In genomic region chr16:96855060-96855459, GRCm38 (mm10) we compare ENCODE assay signal across 23 mouse cellular contexts.
DNase-seq lines count a peak whose midpoint lies in the region; ATAC-seq and TF ChIP-seq lines count a peak whose summit lies in the region.
"Had no signal": no experiment of that assay in that cellular context is flagged by ENCODE, and none has a peak within 500 bp of the region (broad histone marks: within the 10 kb centered on the region; RNA-seq: fewer than 3 reads in every experiment).

No protein-coding gene starts in this region.

- H3K4me1 ChIP-seq in neural tube, embryonic 11.5 days (ENCODE audit: control insufficient read depth, insufficient read depth, low read length), result no peaks in the 10 kb centered on the region
- H3K4me1 ChIP-seq in hindbrain, postnatal 0 days (ENCODE audit: insufficient read depth, low read length), result 0 out of 2 replicates have a peak, but pooled peaks cover 4% of the 10 kb centered on the region
- peaks cover 8% of the 10 kb centered on the region; the same call in 1 of the 2 replicates for H3K4me1 ChIP-seq in neural tube, embryonic 13.5 days (replicated peaks)
- H3K4me1 ChIP-seq: embryonic facial prominence, embryonic 13.5 days; limb, embryonic 13.5 days; liver, embryonic 13.5 days; lung, embryonic 15.5 days had no signal

- no peak overlapping the region for H3K27ac ChIP-seq in neural tube, embryonic 11.5 days (ENCODE audit: low read depth, low read length)
- H3K27ac ChIP-seq in hindbrain, postnatal 0 days, result no peak overlapping the region
- H3K27ac ChIP-seq in neural tube, embryonic 13.5 days (replicated peaks), result no peak overlapping the region
- H3K27ac ChIP-seq: embryonic facial prominence, embryonic 13.5 days; heart, embryonic 10.5 days; limb, embryonic 13.5 days; liver, embryonic 13.5 days; lung, embryonic 15.5 days had no signal

- no peak overlapping the region for H3K9ac ChIP-seq in neural tube, embryonic 11.5 days (ENCODE audit: low read length)
- no peak overlapping the region for H3K9ac ChIP-seq in hindbrain, postnatal 0 days (replicated peaks; ENCODE audit: low read length)
- H3K9ac ChIP-seq in neural tube, embryonic 13.5 days, result no peak overlapping the region
- H3K9ac ChIP-seq: embryonic facial prominence, embryonic 13.5 days; limb, embryonic 13.5 days; liver, embryonic 13.5 days; lung, embryonic 15.5 days had no signal

- H3K36me3 ChIP-seq in neural tube, embryonic 11.5 days (ENCODE audit: control insufficient read depth, insufficient read depth, low read length), result no peaks in the 10 kb centered on the region
- H3K36me3 ChIP-seq in hindbrain, postnatal 0 days (ENCODE audit: insufficient read depth, low read length), result no peaks in the 10 kb centered on the region
- no peaks in the 10 kb centered on the region for H3K36me3 ChIP-seq in neural tube, embryonic 13.5 days
- H3K36me3 ChIP-seq: embryonic facial prominence, embryonic 13.5 days; heart, embryonic 10.5 days; limb, embryonic 13.5 days; liver, embryonic 13.5 days; lung, embryonic 15.5 days had no signal

- H3K27me3 ChIP-seq in neural tube, embryonic 11.5 days (ENCODE audit: control insufficient read depth, insufficient read depth, low read length), result no peaks in the 10 kb centered on the region
- no peaks in the 10 kb centered on the region for H3K27me3 ChIP-seq in hindbrain, postnatal 0 days (ENCODE audit: insufficient read depth, low read length)
- H3K27me3 ChIP-seq in neural tube, embryonic 13.5 days, result peaks cover 6% of the 10 kb centered on the region
- H3K27me3 ChIP-seq: embryonic facial prominence, embryonic 13.5 days; limb, embryonic 13.5 days; liver, embryonic 13.5 days; lung, embryonic 15.5 days had no signal

- no peak overlapping the region for H3K4me3 ChIP-seq in neural tube, embryonic 11.5 days (ENCODE audit: low read depth, low read length)
- no peak overlapping the region for H3K4me3 ChIP-seq in hindbrain, postnatal 0 days (ENCODE audit: low read length)
- H3K4me3 ChIP-seq in neural tube, embryonic 13.5 days, result no peak overlapping the region
- H3K4me3 ChIP-seq: embryonic facial prominence, embryonic 13.5 days; heart, embryonic 10.5 days; limb, embryonic 13.5 days; liver, embryonic 13.5 days; lung, embryonic 15.5 days had no signal

- no peak overlapping the region for H3K4me2 ChIP-seq in neural tube, embryonic 11.5 days (ENCODE audit: low read depth)
- no peak overlapping the region for H3K4me2 ChIP-seq in hindbrain, postnatal 0 days (ENCODE audit: low read depth, low read length)
- H3K4me2 ChIP-seq in neural tube, embryonic 13.5 days, result no peak overlapping the region
- H3K4me2 ChIP-seq: embryonic facial prominence, embryonic 13.5 days; limb, embryonic 13.5 days; liver, embryonic 13.5 days; lung, embryonic 15.5 days had no signal

- TF ChIP-seq CTCF in hindbrain, postnatal 0 days (IDR thresholded peaks at IDR 0.05; ENCODE audit: low read depth), result no peak

- 68% methylated on average over 4 of the region's 4 CpGs for WGBS in neural tube, embryonic 11.5 days
- WGBS in hindbrain, postnatal 0 days, result 47% methylated on average over 4 of the region's 4 CpGs
- 50% methylated on average over 4 of the region's 4 CpGs for WGBS in neural tube, embryonic 13.5 days

- DNase-seq in frontal cortex, postnatal 25 days (ENCODE audit: low spot score in 2 of 2), result no peak
- no peak for DNase-seq in neural tube, embryonic 11.5 days (ENCODE audit: low spot score)
- no peak for DNase-seq in neural tube, embryonic 10.5 days (ENCODE audit: extremely low spot score, low spot score)
- no peak for DNase-seq in hindbrain, postnatal 0 days (ENCODE audit: low spot score)
- no peak for DNase-seq in kidney, postnatal 4 days
- DNase-seq: cerebellum, postnatal 14 days; gastrocnemius, postnatal 36 days; heart, postnatal 10 days; kidney, adult 2 months; kidney, postnatal 14 days; layer of hippocampus, adult 9-11 months; liver, embryonic 13.5 days; lung, postnatal 4 days; right cerebral cortex, postnatal 14 days; spleen, adult 18-20 months; thymus, postnatal 36 days had no signal

- no peaks in the 10 kb centered on the region for H3K9me3 ChIP-seq in neural tube, embryonic 11.5 days (ENCODE audit: control insufficient read depth, low read length)
- no peaks in the 10 kb centered on the region for H3K9me3 ChIP-seq in hindbrain, postnatal 0 days (ENCODE audit: low read length)
- H3K9me3 ChIP-seq in neural tube, embryonic 13.5 days, result no peaks in the 10 kb centered on the region
- H3K9me3 ChIP-seq: embryonic facial prominence, embryonic 13.5 days; heart, embryonic 10.5 days; limb, embryonic 13.5 days; liver, embryonic 13.5 days; lung, embryonic 15.5 days had no signal

- ATAC-seq in frontal cortex, adult (ENCODE audit: low TSS enrichment), result peak; percentile 11; the same call in 1 of the 2 replicates
- peak; percentile 76 for ATAC-seq in neural tube, embryonic 11.5 days (ENCODE audit: insufficient read depth, low FRiP score, low TSS enrichment)
- ATAC-seq in hindbrain, postnatal 0 days, result peak; percentile 60; the same call in 1 of the 2 replicates
- peak; percentile 69; the same call in 1 of the 2 replicates for ATAC-seq in neural tube, embryonic 13.5 days (ENCODE audit: low read depth)
- no peak for ATAC-seq in cerebellum, adult (ENCODE audit: insufficient number of reproducible peaks, low FRiP score, low TSS enrichment)
